Mouse (Mus musculus) liver, postnatal 0 days (tissue): Measurements from ENCODE around the gene Myrf. TPM values are rescaled to one million over a fixed set of nuclear protein-coding genes. Genes with fewer than 3 reads are reported as not detected.

Experiments
- ATAC-seq: fragments of 200-750 bp; cut with Nextera tagmentation; 2 replicates; pipeline ENCODE4 v1.8.0; 2017; ENCODE audit warnings: mild to moderate bottlenecking, moderate library complexity
- DNase-seq: peaks from one replicate; pipeline ENCODE4 v3.0.0-alpha.2; 2016
- H3K27ac ChIP-seq: fragments of 300-500 bp; sonication (generic); 2 replicates; pipeline ENCODE4 v1.5.1; 2014; ENCODE audit warnings: antibody characterized with exemption, moderate library complexity, mild to moderate bottlenecking, low read depth
- H3K27me3 ChIP-seq: fragments of 300-500 bp; sonication (generic); 2 replicates; pipeline ENCODE4 v1.6.1; 2014; ENCODE audit warnings: low read length, control low read depth, mixed read lengths; ENCODE audit not compliant: insufficient read depth
- H3K36me3 ChIP-seq: fragments of 300-500 bp; sonication (generic); replicated peaks from 2 replicates; pipeline ENCODE4 v1.6.1; 2014; ENCODE audit warnings: mild to moderate bottlenecking, control low read depth, low read length, moderate library complexity, mixed read lengths; ENCODE audit not compliant: insufficient read depth
- H3K4me1 ChIP-seq: fragments of 300-500 bp; sonication (generic); 2 replicates; pipeline ENCODE4 v1.6.1; 2014; ENCODE audit warnings: antibody characterized with exemption, mild to moderate bottlenecking, control low read depth; ENCODE audit not compliant: insufficient read depth
- H3K4me2 ChIP-seq: fragments of 300-500 bp; sonication (generic); 2 replicates; pipeline ENCODE4 v1.6.1; 2014; ENCODE audit warnings: low read depth, mild to moderate bottlenecking, low read length, moderate library complexity, mixed read lengths
- H3K4me3 ChIP-seq: fragments of 300-500 bp; sonication (generic); 2 replicates; pipeline ENCODE4 v1.5.1; 2014; ENCODE audit warnings: low read depth, low read length
- H3K9ac ChIP-seq: fragments of 300-500 bp; sonication (generic); replicated peaks from 2 replicates; pipeline ENCODE4 v1.6.1; 2014; ENCODE audit warnings: mild to moderate bottlenecking, moderate library complexity
- H3K9me3 ChIP-seq: fragments of 300-500 bp; sonication (generic); 2 replicates; pipeline ENCODE4 v1.6.1; 2016; ENCODE audit warnings: mild to moderate bottlenecking, control low read depth, low read length, mixed read lengths
- CTCF ChIP-seq: sonication (generic); IDR thresholded peaks from 2 replicates; pipeline ENCODE4 v1.5.1; 2016; ENCODE audit warnings: antibody characterized with exemption, low read depth
- EP300 ChIP-seq: IDR thresholded peaks from 2 replicates; pipeline ENCODE4 v1.6.1; 2016; ENCODE audit warnings: antibody characterized with exemption, low read depth, mild to moderate bottlenecking
- WGBS: fragments of 180-500 bp; shearing (Covaris S2); extraction: QIAGEN DNeasy Blood & Tissue Kit; methylation state at CpG from one replicate; pipeline ENCODE4 v1.1.7; 2014; ENCODE audit not compliant: insufficient replicate concordance; 5-methylcytosine and 5-hydroxymethylcytosine counted together
- polyA plus RNA-seq: library from polyadenylated mRNA; unstranded; fragments of >200 nt; fragmentation: Nextera tagmentation; extraction: Ambion mirVana; gene quantifications from 2 replicates; pipeline ENCODE4 v1.2.1, GENCODE M21; 2015

Myrf gene
- polyA plus RNA-seq, 1 experiment from 2014 or later = 2.5 TPM

DNA sequence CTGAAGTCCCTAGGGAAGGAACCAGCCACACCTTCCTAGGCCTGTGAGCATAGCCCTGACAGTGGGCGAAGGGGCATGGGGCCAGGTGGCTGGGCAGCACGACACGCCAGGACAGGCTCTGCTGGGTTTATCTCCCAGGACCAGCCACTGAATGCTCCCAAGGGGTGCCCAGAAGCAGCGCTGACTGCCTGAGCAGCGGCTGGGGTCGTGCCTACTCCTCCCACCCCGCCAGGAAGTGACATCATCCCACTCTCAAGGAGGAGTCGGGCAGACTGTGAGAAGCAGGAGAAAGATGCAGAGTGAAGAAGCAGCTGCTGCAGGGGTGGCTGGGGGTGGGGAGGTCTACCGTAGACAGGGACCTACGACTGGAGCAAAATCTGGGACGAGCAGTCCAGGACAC is 32.2 kb upstream of the Myrf start:
- Histone ChIP-seq H3K4me2 (no peak overlapping the region), H3K9me3 (no peaks in the 10 kb centered on the region), H3K36me3 (no peaks in the 10 kb centered on the region), H3K4me3 (no peak overlapping the region), H3K27ac (no peak overlapping the region), H3K4me1 (peaks cover 9% of the 10 kb centered on the region), H3K27me3 (no peaks in the 10 kb centered on the region), H3K9ac (no peak overlapping the region)
- DNase-seq (peak; percentile 38), ATAC-seq (no peak)
- WGBS = 35% methylated on average over 11 of the region's 11 CpGs
- no peak for TF ChIP-seq EP300
- TF ChIP-seq CTCF = no peak

DNA sequence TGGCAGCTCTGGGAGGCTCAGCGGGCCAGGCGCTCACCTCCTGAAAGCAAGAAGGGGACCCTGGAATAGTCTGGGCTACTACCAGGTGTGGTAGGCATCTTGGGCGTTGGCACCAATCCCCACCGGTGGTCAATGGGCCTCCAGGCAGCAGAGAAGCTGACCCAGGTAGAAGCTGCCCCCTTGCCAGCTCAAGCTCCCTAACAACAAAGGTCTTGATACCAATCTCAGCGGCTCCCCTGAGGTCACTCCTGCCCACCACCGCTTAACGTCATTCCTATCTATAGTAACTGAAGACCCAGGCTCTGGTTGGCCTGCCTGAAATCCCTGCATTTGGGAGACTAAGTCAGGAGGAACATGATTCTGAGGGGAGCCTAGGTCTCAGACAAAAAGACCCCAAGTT is 31.0 kb upstream of the Myrf start:
- no peak for ATAC-seq
- Histone ChIP-seq H3K27me3 (no peaks in the 10 kb centered on the region), H3K4me3 (no peak overlapping the region), H3K4me1 (peaks cover 3% of the 10 kb centered on the region), H3K4me2 (no peak overlapping the region), H3K9ac (no peak overlapping the region), H3K36me3 (no peaks in the 10 kb centered on the region), H3K9me3 (no peaks in the 10 kb centered on the region), H3K27ac (no peak overlapping the region)
- TF ChIP-seq CTCF (no peak), EP300 (no peak)
- 79% methylated on average over 7 of the region's 7 CpGs for WGBS
- no peak for DNase-seq

DNA sequence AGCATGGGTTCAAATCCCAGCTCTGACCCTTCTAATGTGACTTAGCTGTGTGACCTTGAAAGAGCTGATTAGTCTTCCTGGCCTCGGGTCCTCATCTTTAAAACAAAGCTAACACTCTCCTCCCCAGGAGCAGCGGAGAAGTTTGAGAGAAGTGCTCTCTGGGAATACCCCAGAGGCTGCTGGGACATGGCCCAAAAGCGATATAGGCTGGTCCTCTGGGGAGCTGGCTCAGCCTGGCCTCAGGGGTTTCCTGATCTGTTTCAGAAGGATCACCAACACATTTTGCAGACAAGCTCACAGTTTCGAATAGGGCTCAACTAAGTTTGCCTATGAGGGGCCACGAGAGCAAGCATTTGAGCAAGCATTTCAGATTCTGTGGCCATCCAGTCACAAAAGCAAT is 29.8 kb upstream of the Myrf start:
- H3K9ac ChIP-seq = no peak overlapping the region
- H3K4me2 ChIP-seq = no peak overlapping the region
- H3K4me3 ChIP-seq = no peak overlapping the region
- no peaks in the 10 kb centered on the region for H3K9me3 ChIP-seq
- ATAC-seq (no peak), DNase-seq (no peak)
- TF ChIP-seq EP300 (no peak), CTCF (no peak)
- H3K27me3 ChIP-seq = no peaks in the 10 kb centered on the region
- no peaks in the 10 kb centered on the region for H3K36me3 ChIP-seq
- 72% methylated on average over 5 of the region's 5 CpGs for WGBS
- no peak overlapping the region for H3K27ac ChIP-seq
- H3K4me1 ChIP-seq = peaks cover 3% of the 10 kb centered on the region

DNA sequence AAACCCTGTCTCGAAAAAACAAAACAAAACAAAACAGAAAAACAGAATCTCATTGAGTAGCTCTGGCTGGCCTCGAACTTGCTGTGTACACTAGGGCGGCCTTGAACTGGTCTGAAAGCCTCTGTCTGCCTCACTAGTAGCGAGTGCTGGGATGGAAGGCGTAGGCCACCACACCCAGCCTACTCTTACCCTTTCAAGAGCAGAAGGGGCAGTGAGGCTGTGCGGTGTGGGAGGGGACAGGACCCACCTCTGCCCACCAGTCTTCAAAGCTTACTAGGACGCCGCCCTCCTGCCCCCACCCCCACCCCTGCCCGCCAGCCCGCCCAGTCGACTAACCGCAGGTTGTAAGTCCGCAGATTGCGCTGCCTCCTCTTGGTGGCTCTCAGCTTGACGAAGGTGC is 28.3 kb upstream of the Myrf start:
- Histone ChIP-seq H3K9ac (no peak overlapping the region), H3K4me1 (peaks cover 3% of the 10 kb centered on the region), H3K27me3 (no peaks in the 10 kb centered on the region), H3K4me3 (no peak overlapping the region), H3K27ac (no peak overlapping the region), H3K4me2 (no peak overlapping the region), H3K9me3 (no peaks in the 10 kb centered on the region), H3K36me3 (no peaks in the 10 kb centered on the region)
- no peak for ATAC-seq
- 82% methylated on average over 15 of the region's 15 CpGs for WGBS
- no peak for DNase-seq
- no peak for TF ChIP-seq EP300
- no peak for TF ChIP-seq CTCF

DNA sequence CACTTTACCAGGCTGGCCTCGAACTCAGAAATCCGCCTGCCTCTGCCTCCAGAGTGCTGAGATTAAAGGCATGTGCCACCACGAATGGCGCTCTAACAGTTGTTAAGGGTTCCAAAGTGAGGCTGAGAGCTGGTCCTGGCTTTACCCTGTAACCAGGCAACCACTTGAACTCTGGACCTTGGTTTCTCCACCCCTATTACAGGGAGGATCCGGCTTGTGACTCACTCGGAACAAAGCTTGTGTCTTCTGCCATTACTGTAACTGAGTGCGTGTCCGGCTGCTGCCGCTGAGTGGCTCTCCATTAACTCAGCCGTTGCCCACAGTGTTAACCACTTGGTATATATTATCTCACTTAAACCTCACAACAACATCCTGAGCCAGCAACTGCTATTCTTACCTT is 27.4 kb upstream of the Myrf start:
- Histone ChIP-seq H3K4me3 (no peak overlapping the region), H3K4me2 (no peak overlapping the region), H3K9ac (no peak overlapping the region), H3K36me3 (no peaks in the 10 kb centered on the region), H3K9me3 (no peaks in the 10 kb centered on the region), H3K4me1 (peaks cover 3% of the 10 kb centered on the region), H3K27me3 (no peaks in the 10 kb centered on the region), H3K27ac (no peak overlapping the region)
- 59% methylated on average over 10 of the region's 10 CpGs for WGBS
- ATAC-seq (peak; percentile 92), DNase-seq (peak; percentile 41)
- no peak for TF ChIP-seq EP300
- TF ChIP-seq CTCF = no peak

DNA sequence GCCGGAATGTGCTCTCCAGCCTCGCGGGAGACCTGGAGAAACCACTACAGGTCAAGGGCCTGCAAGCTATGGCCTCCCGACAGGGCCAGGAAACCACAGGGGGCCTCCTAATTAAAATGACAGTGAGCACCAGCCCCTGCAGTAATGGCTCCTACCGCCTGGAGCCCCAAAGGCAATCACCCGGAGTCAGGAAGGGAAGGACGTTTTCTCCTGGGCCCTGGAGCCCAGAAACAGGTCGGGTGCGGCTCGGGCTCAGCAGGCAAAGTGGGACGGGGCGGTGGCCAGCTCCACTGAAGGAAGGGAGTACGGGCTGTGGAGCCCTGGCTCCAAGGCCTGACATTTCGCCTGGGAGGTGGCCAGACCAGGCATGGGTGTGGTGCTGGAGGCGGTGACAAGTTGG is 26.5 kb upstream of the Myrf start:
- peaks cover 3% of the 10 kb centered on the region for H3K4me1 ChIP-seq
- peak overlapping the region; percentile 48 for H3K27ac ChIP-seq
- H3K4me2 ChIP-seq = no peak overlapping the region; the same call in 1 of the 2 replicates
- H3K9ac ChIP-seq = no peak overlapping the region
- no peak overlapping the region for H3K4me3 ChIP-seq
- DNase-seq (no peak), ATAC-seq (no peak)
- no peaks in the 10 kb centered on the region for H3K9me3 ChIP-seq
- no peak for TF ChIP-seq EP300
- TF ChIP-seq CTCF = no peak
- H3K27me3 ChIP-seq = no peaks in the 10 kb centered on the region
- 40% methylated on average over 15 of the region's 15 CpGs for WGBS
- H3K36me3 ChIP-seq = no peaks in the 10 kb centered on the region
